Mouse (Mus musculus) olfactory bulb, adult 2 months (tissue): ENCODE results near the gene Bco2.

Experiments
- CTCF ChIP-seq: fragments of 200-500 bp; IDR thresholded peaks from 2 replicates; pipeline ENCODE4 v1.5.1; 2012; ENCODE audit warnings: low read depth, mild to moderate bottlenecking, low read length, moderate library complexity; ENCODE audit not compliant: insufficient read depth
- POLR2A ChIP-seq: fragments of 200-500 bp; IDR thresholded peaks from 2 replicates; pipeline ENCODE4 v1.6.1; 2012; ENCODE audit warnings: mild to moderate bottlenecking, low read depth, low read length, moderate library complexity; ENCODE audit not compliant: insufficient read depth

DNA sequence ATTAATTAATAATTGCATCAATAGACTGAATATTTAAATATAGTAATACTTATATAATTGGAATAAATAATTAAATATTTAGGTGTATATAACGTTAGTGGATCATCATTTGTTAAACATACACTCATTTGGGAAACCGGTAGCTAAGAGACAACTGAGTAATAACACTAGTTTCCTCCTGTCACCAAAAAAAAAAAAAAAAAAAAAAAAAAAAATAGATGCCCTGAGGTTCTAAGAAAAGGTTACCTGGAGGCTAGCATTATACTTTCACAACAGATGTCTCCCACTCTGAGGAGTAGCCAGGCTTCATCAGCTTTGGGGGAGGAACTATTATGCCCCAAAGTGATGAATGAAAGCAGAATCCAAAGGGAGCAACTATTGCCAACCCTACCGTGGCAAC, 55.2 kb downstream of the Bco2 start:
- TF ChIP-seq CTCF = no peak
- TF ChIP-seq POLR2A = no peak
